Mouse (Mus musculus) heart, postnatal 0 days (tissue): ENCODE results near the gene Guca2b.

Experiments used
- CTCF ChIP-seq: IDR thresholded peaks from 2 replicates; pipeline ENCODE4 v1.5.1; 2016; ENCODE audit warnings: antibody characterized with exemption, control low read depth, low read depth
- EP300 ChIP-seq: IDR thresholded peaks from 2 replicates; pipeline ENCODE4 v1.6.1; 2016; ENCODE audit warnings: antibody characterized with exemption, low read depth

DNA sequence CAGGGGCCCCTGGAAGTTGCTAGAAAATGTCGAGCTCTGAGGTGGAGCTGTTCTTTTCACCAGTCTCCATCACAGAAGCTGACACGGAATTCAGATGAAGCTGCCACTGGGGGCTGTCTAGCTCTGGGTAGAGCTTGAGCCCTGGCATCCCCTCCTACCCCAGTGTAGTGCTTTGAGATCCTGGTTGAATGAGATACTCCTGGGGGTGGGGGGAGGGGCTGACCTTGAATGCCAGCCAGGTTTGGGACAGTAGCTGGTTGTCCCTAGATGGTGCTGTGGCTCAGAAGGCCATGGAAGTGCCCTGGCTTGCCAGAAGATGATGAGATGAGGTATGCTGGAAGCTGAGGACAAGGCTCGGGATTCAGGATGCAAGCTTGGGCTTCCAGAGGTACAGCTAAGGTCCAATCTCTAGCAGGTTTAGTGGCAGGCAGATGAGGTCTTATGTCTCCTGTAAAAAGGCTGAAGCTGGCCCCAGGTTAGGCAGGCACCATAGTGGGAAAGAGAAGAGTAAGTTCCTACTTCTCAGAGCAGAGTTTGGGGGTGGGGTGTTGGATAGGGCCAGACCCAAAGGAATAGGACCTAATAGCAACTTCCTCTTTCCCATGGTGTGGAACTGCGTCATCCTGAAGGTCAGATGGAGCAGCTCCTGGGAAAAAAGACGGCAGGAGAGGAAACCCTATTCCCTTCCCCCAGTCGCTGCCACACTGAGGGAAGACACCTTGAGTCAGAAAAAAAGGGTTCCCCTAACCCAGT lies 23.7 kb downstream of the Guca2b start:
- TF ChIP-seq CTCF (no peak; the same call in none of the 2 replicates), EP300 (no peak)
